13 mouse cellular contexts compared by ENCODE assay signal in the genomic region with DNA sequence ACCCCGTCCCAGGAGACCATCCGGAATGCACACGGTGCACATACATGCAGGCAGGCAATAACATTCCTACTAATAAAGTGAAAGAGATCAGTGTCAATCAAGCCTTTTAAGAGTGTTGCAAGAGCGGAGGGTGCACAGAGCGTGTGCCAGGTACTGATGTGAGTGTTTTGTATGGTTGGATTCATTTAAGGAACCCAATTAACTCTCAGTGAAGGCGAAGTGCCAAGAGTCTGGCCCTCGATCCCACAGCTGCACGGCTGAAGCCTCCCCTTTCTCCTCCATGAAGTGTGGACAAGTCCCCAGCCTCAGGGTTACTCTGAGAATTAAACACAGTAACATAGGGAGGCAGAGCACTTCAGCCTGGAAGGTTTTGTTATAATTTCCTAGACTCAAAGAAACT.
"Had no signal": no experiment of that assay in that cellular context is flagged by ENCODE, and none has a peak within 500 bp of the region (broad histone marks: within the 10 kb centered on the region; RNA-seq: fewer than 3 reads in every experiment).

No protein-coding gene starts in this region.

- H3K9ac ChIP-seq: liver, embryonic 14.5 days had no signal

- H3K4me2 ChIP-seq: midbrain, embryonic 11.5 days had no signal

- DNase-seq: kidney, adult 18-20 months; kidney, postnatal 10 days; left cerebral cortex, postnatal 4 days; lung, adult 18-20 months; lung, postnatal 4 days; right cerebral cortex, adult 18-20 months; spleen, adult 18-20 months; thymus, adult 18-20 months; thymus, postnatal 14 days had no signal

- ATAC-seq: lung, postnatal 0 days; midbrain, embryonic 16.5 days had no signal

- H3K27ac ChIP-seq: liver, embryonic 14.5 days had no signal
